Mouse (Mus musculus): ENCODE results near the gene Scel. TPM values are rescaled to one million over a fixed set of nuclear protein-coding genes. Genes with fewer than 3 reads are reported as not detected.

Gene Scel
- total and polyA plus RNA-seq, 2 experiments from 2014 or later = 0.35 to 0.42 TPM

GRCm38 (mm10) chr14:103619756-103620155 is 106.6 kb downstream of the Scel start:
- WGBS = 90% methylated on average over 4 of the region's 4 CpGs
- ATAC-seq (no peak), DNase-seq (ENCODE audit: low spot score) (no peak)
- H3K9me3 ChIP-seq (ENCODE audit: low read length) = no peaks in the 10 kb centered on the region
- H3K4me2 ChIP-seq (ENCODE audit: low read depth, low read length) = no peak overlapping the region
- no peak for TF ChIP-seq CTCF (IDR thresholded peaks at IDR 0.05; ENCODE audit: low read depth)
- H3K36me3 ChIP-seq (ENCODE audit: insufficient read depth, low read length) = no peaks in the 10 kb centered on the region
- H3K27me3 ChIP-seq (ENCODE audit: insufficient read depth, low read length) = no peaks in the 10 kb centered on the region
- no peaks in the 10 kb centered on the region for H3K4me1 ChIP-seq (ENCODE audit: insufficient read depth, low read length)
- H3K9ac ChIP-seq (replicated peaks; ENCODE audit: low read length) = no peak overlapping the region
- no peak overlapping the region for H3K4me3 ChIP-seq (ENCODE audit: low read length)
- H3K27ac ChIP-seq = no peak overlapping the region

GRCm38 (mm10) chr14:103621207-103621606 is 108.1 kb downstream of the Scel start:
- no peaks in the 10 kb centered on the region for H3K36me3 ChIP-seq (ENCODE audit: insufficient read depth, low read length)
- no peak for TF ChIP-seq CTCF (IDR thresholded peaks at IDR 0.05; ENCODE audit: low read depth)
- H3K27ac ChIP-seq = no peak overlapping the region
- H3K4me3 ChIP-seq (ENCODE audit: low read length) = no peak overlapping the region
- no peaks in the 10 kb centered on the region for H3K9me3 ChIP-seq (ENCODE audit: low read length)
- H3K27me3 ChIP-seq (ENCODE audit: insufficient read depth, low read length) = no peaks in the 10 kb centered on the region
- 86% methylated on average over 2 of the region's 2 CpGs for WGBS
- DNase-seq (ENCODE audit: low spot score) = no peak
- H3K4me2 ChIP-seq (ENCODE audit: low read depth, low read length) = no peak overlapping the region
- no peaks in the 10 kb centered on the region for H3K4me1 ChIP-seq (ENCODE audit: insufficient read depth, low read length)
- no peak overlapping the region for H3K9ac ChIP-seq (replicated peaks; ENCODE audit: low read length)
- no peak for ATAC-seq

GRCm38 (mm10) chr14:103626100-103626499 is 113.0 kb downstream of the Scel start:
- Histone ChIP-seq H3K27me3 (ENCODE audit: insufficient read depth, low read length) (no peaks in the 10 kb centered on the region), H3K4me1 (ENCODE audit: insufficient read depth, low read length) (no peaks in the 10 kb centered on the region), H3K4me3 (ENCODE audit: low read length) (no peak overlapping the region), H3K9ac (replicated peaks; ENCODE audit: low read length) (no peak overlapping the region), H3K36me3 (ENCODE audit: insufficient read depth, low read length) (no peaks in the 10 kb centered on the region), H3K9me3 (ENCODE audit: low read length) (no peaks in the 10 kb centered on the region), H3K27ac (no peak overlapping the region), H3K4me2 (ENCODE audit: low read depth, low read length) (no peak overlapping the region)
- WGBS = 93% methylated on average over 6 of the region's 6 CpGs
- ATAC-seq = no peak
- TF ChIP-seq CTCF (IDR thresholded peaks at IDR 0.05; ENCODE audit: low read depth) = no peak
- DNase-seq (ENCODE audit: low spot score) = no peak

- Histone ChIP-seq H3K27me3 (ENCODE audit: insufficient read depth, low read length) (no peaks in the 10 kb centered on the region), H3K4me1 (ENCODE audit: insufficient read depth, low read length) (no peaks in the 10 kb centered on the region), H3K4me2 (ENCODE audit: low read depth, low read length) (no peak overlapping the region), H3K27ac (no peak overlapping the region), H3K4me3 (ENCODE audit: low read length) (no peak overlapping the region), H3K9me3 (ENCODE audit: low read length) (no peaks in the 10 kb centered on the region), H3K36me3 (ENCODE audit: insufficient read depth, low read length) (no peaks in the 10 kb centered on the region), H3K9ac (replicated peaks; ENCODE audit: low read length) (no peak overlapping the region)
- DNase-seq (ENCODE audit: low spot score) (no peak), ATAC-seq (no peak)
- no peak for TF ChIP-seq CTCF (IDR thresholded peaks at IDR 0.05; ENCODE audit: low read depth)
- WGBS = 85% methylated on average over 7 of the region's 7 CpGs
Measured at GRCm38 (mm10) chr14:103629639-103630364, 116.7 kb downstream of the Scel start.

GRCm38 (mm10) chr14:103630545-103630944 is 117.4 kb downstream of the Scel start:
- DNase-seq (ENCODE audit: low spot score) (no peak), ATAC-seq (no peak)
- Histone ChIP-seq H3K4me1 (ENCODE audit: insufficient read depth, low read length) (no peaks in the 10 kb centered on the region), H3K4me3 (ENCODE audit: low read length) (no peak overlapping the region), H3K27me3 (ENCODE audit: insufficient read depth, low read length) (no peaks in the 10 kb centered on the region), H3K36me3 (ENCODE audit: insufficient read depth, low read length) (no peaks in the 10 kb centered on the region), H3K27ac (no peak overlapping the region), H3K4me2 (ENCODE audit: low read depth, low read length) (no peak overlapping the region), H3K9ac (replicated peaks; ENCODE audit: low read length) (no peak overlapping the region), H3K9me3 (ENCODE audit: low read length) (no peaks in the 10 kb centered on the region)
- TF ChIP-seq CTCF (IDR thresholded peaks at IDR 0.05; ENCODE audit: low read depth) = peak; percentile 14; the same call in 1 of the 2 replicates
- WGBS = 82% methylated on average over 8 of the region's 8 CpGs

- no peak for TF ChIP-seq CTCF (IDR thresholded peaks at IDR 0.05; ENCODE audit: low read depth)
- Histone ChIP-seq H3K9ac (replicated peaks; ENCODE audit: low read length) (no peak overlapping the region), H3K4me3 (ENCODE audit: low read length) (no peak overlapping the region), H3K9me3 (ENCODE audit: low read length) (no peaks in the 10 kb centered on the region), H3K4me1 (ENCODE audit: insufficient read depth, low read length) (no peaks in the 10 kb centered on the region; the same call in 1 of the 2 replicates), H3K27me3 (ENCODE audit: insufficient read depth, low read length) (no peaks in the 10 kb centered on the region), H3K4me2 (ENCODE audit: low read depth, low read length) (no peak overlapping the region), H3K27ac (no peak overlapping the region), H3K36me3 (ENCODE audit: insufficient read depth, low read length) (no peaks in the 10 kb centered on the region)
- WGBS = 22% methylated on average over 3 of the region's 3 CpGs
- ATAC-seq (no peak), DNase-seq (ENCODE audit: low spot score) (no peak)
Measured at GRCm38 (mm10) chr14:103643933-103644332, 130.8 kb downstream of the Scel start.

- Histone ChIP-seq H3K4me3 (ENCODE audit: low read length) (no peak overlapping the region), H3K9me3 (ENCODE audit: low read length) (no peaks in the 10 kb centered on the region), H3K36me3 (ENCODE audit: insufficient read depth, low read length) (no peaks in the 10 kb centered on the region), H3K27me3 (ENCODE audit: insufficient read depth, low read length) (no peaks in the 10 kb centered on the region), H3K9ac (replicated peaks; ENCODE audit: low read length) (no peak overlapping the region), H3K4me2 (ENCODE audit: low read depth, low read length) (no peak overlapping the region), H3K4me1 (ENCODE audit: insufficient read depth, low read length) (peaks cover 5% of the 10 kb centered on the region), H3K27ac (no peak overlapping the region)
- 48% methylated on average over 2 of the region's 2 CpGs for WGBS
- no peak for TF ChIP-seq CTCF (IDR thresholded peaks at IDR 0.05; ENCODE audit: low read depth)
- no peak for ATAC-seq
- DNase-seq (ENCODE audit: low spot score) = no peak
Measured at GRCm38 (mm10) chr14:103647981-103648380, 134.8 kb downstream of the Scel start.

Data from hindbrain, postnatal 0 days (tissue).